Mouse (Mus musculus) ES-Bruce4 (cell line): Measurements from ENCODE around the gene Ppp1r26. TPM values are rescaled to one million over a fixed set of nuclear protein-coding genes. Genes with fewer than 3 reads are reported as not detected.

Experiments used
- H3K27ac ChIP-seq: 2 replicates; pipeline ENCODE4 v1.5.1; 2012; ENCODE audit warnings: low read length, inconsistent platforms; ENCODE audit not compliant: insufficient read depth
- H3K27me3 ChIP-seq: 2 replicates; pipeline ENCODE4 v1.6.1; 2012; ENCODE audit warnings: mild to moderate bottlenecking, low read length, inconsistent platforms; ENCODE audit not compliant: control insufficient read depth, poor library complexity, insufficient read depth, severe bottlenecking
- H3K36me3 ChIP-seq: 2 replicates; pipeline ENCODE4 v1.6.1; 2012; ENCODE audit warnings: inconsistent platforms, mild to moderate bottlenecking, low read length, moderate library complexity; ENCODE audit not compliant: control insufficient read depth, poor library complexity, insufficient read depth, severe bottlenecking
- H3K4me1 ChIP-seq: one replicate; pipeline ENCODE4 v1.8.1; 2011; ENCODE audit warnings: low read length; ENCODE audit not compliant: control insufficient read depth, insufficient read depth
- H3K4me3 ChIP-seq: 2 replicates; pipeline ENCODE4 v1.5.1; 2011; ENCODE audit warnings: low read depth, mild to moderate bottlenecking, low read length
- H3K9ac ChIP-seq: 2 replicates; pipeline ENCODE4 v1.6.1; 2012; ENCODE audit warnings: low read depth, mild to moderate bottlenecking, inconsistent platforms; ENCODE audit not compliant: poor library complexity, severe bottlenecking
- H3K9me3 ChIP-seq: replicated peaks from 2 replicates; pipeline ENCODE4 v1.6.1; 2012; ENCODE audit warnings: mild to moderate bottlenecking, low read length, inconsistent platforms; ENCODE audit not compliant: control insufficient read depth, poor library complexity, insufficient read depth, severe bottlenecking
- CTCF ChIP-seq: IDR thresholded peaks from one replicate; pipeline ENCODE4 v1.8.1; 2011; ENCODE audit warnings: low read depth, low read length
- EP300 ChIP-seq: IDR thresholded peaks from 2 replicates; pipeline ENCODE4 v1.6.1; 2011; ENCODE audit warnings: low read depth, low read length; ENCODE audit not compliant: insufficient read depth
- POLR2A ChIP-seq: IDR thresholded peaks from one replicate; pipeline ENCODE4 v1.8.1; 2011; ENCODE audit warnings: low read length; ENCODE audit not compliant: insufficient read depth
- polyA plus RNA-seq: library from polyadenylated mRNA; stranded (reverse); fragments of >200 nt; gene quantifications from 2 replicates; pipeline ENCODE4 v1.2.4, GENCODE M21; 2011; ENCODE audit warnings: low read depth; ENCODE audit not compliant: missing spikeins, insufficient read depth, insufficient read length

Ppp1r26 gene
- polyA plus RNA-seq, 1 experiment, result 4.0 TPM

DNA sequence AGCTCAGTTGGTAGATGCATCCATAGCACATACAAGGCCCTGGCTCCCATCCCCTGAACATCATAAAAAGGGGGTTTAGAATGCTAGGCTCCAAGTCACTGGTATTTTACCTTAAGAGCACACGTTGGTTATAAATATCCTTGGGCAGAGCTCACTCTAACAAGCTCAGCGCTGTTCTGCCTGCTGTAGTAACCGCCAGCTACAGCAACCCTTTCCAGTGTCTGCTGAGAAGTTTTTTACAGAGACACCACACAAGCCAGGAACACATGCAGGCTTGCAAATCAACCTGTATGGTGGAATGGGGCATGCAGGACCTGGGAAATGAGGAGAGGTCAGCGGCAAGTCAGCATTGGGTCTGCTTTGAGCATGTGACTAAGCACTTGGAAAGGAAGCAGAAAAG, 37.5 kb upstream of the Ppp1r26 start:
- Histone ChIP-seq H3K36me3 (no peaks in the 10 kb centered on the region), H3K4me1 (no peaks in the 10 kb centered on the region), H3K27ac (no peak overlapping the region), H3K27me3 (no peaks in the 10 kb centered on the region), H3K9ac (no peak overlapping the region), H3K4me3 (no peak overlapping the region), H3K9me3 (no peaks in the 10 kb centered on the region)
- TF ChIP-seq CTCF (no peak), EP300 (no peak), POLR2A (no peak)

DNA sequence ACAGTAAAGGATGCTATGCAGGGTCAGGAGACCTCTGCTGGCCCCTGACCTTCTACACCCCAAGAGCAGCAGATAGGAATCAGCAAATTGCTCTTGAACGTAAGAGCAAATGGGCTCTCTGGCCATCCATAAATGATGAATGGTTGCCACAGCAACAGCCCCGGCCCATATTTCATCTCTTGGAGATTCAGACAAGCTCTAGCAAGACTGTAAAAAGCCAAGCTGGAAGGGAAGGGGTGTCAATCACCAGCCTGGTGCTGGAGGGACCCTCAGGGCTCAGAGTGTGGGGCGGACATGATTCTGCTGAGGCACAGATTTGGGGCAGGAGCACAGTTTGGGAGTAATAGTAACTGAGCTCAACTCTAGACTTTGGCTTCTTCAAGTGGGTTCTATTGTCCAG, 37.0 kb upstream of the Ppp1r26 start:
- Histone ChIP-seq H3K9ac (no peak overlapping the region), H3K4me3 (no peak overlapping the region), H3K27me3 (no peaks in the 10 kb centered on the region), H3K36me3 (no peaks in the 10 kb centered on the region), H3K9me3 (no peaks in the 10 kb centered on the region), H3K27ac (no peak overlapping the region), H3K4me1 (no peaks in the 10 kb centered on the region)
- no peak for TF ChIP-seq POLR2A
- TF ChIP-seq CTCF, result no peak
- no peak for TF ChIP-seq EP300

DNA sequence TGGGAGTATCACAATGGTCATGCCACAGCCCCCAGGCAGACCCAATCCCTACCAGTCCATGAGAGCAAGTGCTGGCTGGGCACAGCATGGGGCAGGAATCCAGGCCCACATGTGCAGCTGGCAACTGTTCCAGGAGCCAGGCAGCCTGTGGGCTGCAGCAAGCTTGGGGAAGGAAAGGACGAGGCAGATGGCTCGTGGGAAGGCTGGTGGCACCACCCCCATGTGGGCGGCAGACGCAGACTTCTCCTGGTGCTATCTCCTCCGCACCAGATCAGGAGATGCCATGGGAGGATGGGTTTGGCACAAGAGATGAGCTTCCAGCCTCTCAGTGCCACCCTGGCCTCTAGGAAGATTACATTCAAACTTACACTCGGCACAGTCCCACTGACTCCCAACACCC, 33.7 kb upstream of the Ppp1r26 start:
- H3K9me3 ChIP-seq, result no peaks in the 10 kb centered on the region
- no peaks in the 10 kb centered on the region for H3K4me1 ChIP-seq
- H3K27ac ChIP-seq, result no peak overlapping the region
- no peak overlapping the region for H3K9ac ChIP-seq
- H3K27me3 ChIP-seq, result no peaks in the 10 kb centered on the region
- no peaks in the 10 kb centered on the region for H3K36me3 ChIP-seq
- TF ChIP-seq POLR2A (no peak), CTCF (no peak), EP300 (no peak)
- H3K4me3 ChIP-seq, result no peak overlapping the region

DNA sequence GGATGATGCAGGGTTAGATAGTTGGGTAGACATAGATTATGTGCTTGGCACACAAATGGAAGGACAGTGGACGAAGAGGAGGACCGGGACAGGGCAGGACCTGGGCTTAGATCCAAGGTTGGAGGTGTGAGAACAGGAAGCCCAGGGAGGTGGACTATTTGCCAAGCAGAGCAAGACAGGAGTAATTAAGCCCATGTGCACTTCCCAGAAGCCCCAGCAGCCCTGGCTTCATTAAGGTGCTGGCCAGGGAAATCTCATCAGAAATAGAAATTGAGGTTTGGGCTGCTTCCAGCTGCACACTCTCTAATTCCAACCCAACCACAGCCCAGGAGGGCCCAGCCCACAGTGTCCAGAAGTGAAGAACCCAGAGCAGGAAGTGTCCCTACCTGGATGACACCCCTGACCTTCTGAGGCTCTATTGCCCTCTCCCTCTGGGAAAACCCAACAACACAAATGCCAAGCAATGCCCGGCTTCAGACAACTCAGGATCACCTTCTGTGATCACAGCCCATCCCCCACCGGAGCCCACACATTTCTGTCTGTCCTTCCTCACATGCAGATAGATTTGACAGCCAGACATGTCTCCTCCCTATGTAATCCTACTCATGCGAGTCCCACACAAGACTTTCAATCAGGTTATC, 32.4 kb upstream of the Ppp1r26 start:
- TF ChIP-seq POLR2A (no peak), EP300 (no peak), CTCF (no peak)
- Histone ChIP-seq H3K4me1 (no peaks in the 10 kb centered on the region), H3K36me3 (no peaks in the 10 kb centered on the region), H3K27me3 (no peaks in the 10 kb centered on the region), H3K4me3 (no peak overlapping the region), H3K9ac (no peak overlapping the region), H3K9me3 (no peaks in the 10 kb centered on the region), H3K27ac (no peak overlapping the region)

- no peaks in the 10 kb centered on the region for H3K4me1 ChIP-seq
- no peak overlapping the region for H3K27ac ChIP-seq
- TF ChIP-seq CTCF, result no peak
- no peak for TF ChIP-seq EP300
- no peak for TF ChIP-seq POLR2A
- no peaks in the 10 kb centered on the region for H3K27me3 ChIP-seq
- H3K36me3 ChIP-seq, result no peaks in the 10 kb centered on the region
- no peak overlapping the region for H3K9ac ChIP-seq
- no peaks in the 10 kb centered on the region for H3K9me3 ChIP-seq
- H3K4me3 ChIP-seq, result no peak overlapping the region
Observed at GRCm38 (mm10) chr2:28414757-28415137, 31.9 kb upstream of the Ppp1r26 start.

GRCm38 (mm10) chr2:28415387-28416024, 31.1 kb upstream of the Ppp1r26 start:
- no peaks in the 10 kb centered on the region for H3K27me3 ChIP-seq
- no peaks in the 10 kb centered on the region for H3K9me3 ChIP-seq
- H3K9ac ChIP-seq, result no peak overlapping the region
- TF ChIP-seq POLR2A, result no peak
- no peak for TF ChIP-seq CTCF
- TF ChIP-seq EP300, result no peak
- no peak overlapping the region for H3K4me3 ChIP-seq
- H3K36me3 ChIP-seq, result no peaks in the 10 kb centered on the region
- no peak overlapping the region for H3K27ac ChIP-seq
- H3K4me1 ChIP-seq, result no peaks in the 10 kb centered on the region
